Mouse (Mus musculus): ENCODE results near the gene Slc35e3. TPM values are rescaled to one million over a fixed set of nuclear protein-coding genes. Genes with fewer than 3 reads are reported as not detected.
"Not testable (repeated sequence)": the region's sequence is repeated elsewhere in the genome, so short reads cannot be mapped to it uniquely, and the experiment has no call there.

The Slc35e3 gene
- polyA plus RNA-seq, 1 experiment from 2014 or later, result 19.8 TPM

DNA sequence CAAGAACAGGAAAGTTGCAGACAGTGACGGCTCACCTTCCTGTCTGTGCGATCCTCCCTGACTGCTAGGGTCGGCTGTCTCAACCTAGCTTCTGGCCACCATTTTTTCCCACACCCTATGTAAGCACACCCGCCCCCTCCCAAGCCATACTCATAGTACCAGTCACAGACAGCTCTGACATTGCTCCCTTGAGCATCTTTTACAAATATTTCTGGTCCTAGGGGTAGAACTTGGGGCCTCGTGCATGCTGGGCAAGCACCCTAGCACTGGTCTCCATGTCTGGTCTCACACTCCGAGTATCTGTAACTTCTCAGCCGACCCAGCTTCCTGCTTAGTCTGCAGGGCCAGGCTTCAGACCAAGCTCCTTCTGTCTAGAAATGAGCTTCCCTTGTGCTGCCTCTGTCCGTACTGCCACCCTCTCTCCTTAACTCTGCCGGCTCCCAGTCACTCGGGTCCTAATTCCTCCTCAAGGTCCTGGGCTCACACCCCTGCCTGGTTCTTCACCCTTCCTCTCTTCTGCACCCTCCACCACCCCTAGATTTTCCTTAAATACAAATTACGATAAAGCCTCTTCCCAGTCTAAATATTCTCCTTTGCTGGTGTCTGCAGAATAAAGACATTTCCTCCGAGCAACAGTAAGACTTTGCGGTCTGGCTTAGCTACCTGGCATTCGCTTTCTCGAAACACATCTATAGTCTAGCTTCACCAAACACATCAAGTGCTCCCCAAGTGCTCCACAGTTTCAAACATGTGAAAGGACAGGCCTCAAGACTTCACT is 4.3 kb downstream of the Slc35e3 start:
- DNase-seq (ENCODE audit: low spot score) (no peak), ATAC-seq (ENCODE audit: insufficient number of reproducible peaks, low FRiP score, low TSS enrichment, low read depth) (no peak)
- peaks cover 7% of the 10 kb centered on the region; the same call in 1 of the 2 replicates for H3K36me3 ChIP-seq (ENCODE audit: control insufficient read depth, insufficient read depth, low read length)
- no peaks in the 10 kb centered on the region for H3K9me3 ChIP-seq (ENCODE audit: control insufficient read depth, low read length)
- H3K4me3 ChIP-seq (ENCODE audit: low read depth, low read length), result no peak overlapping the region
- H3K27ac ChIP-seq (replicated peaks; ENCODE audit: low read depth, low read length), result no peak overlapping the region
- no peak overlapping the region for H3K9ac ChIP-seq (ENCODE audit: low read length)
- WGBS, result 92% methylated on average over 15 of the region's 15 CpGs
- no peaks in the 10 kb centered on the region; the same call in 1 of the 2 replicates for H3K4me1 ChIP-seq (ENCODE audit: control insufficient read depth, insufficient read depth, low read length)
- no peak overlapping the region for H3K4me2 ChIP-seq (ENCODE audit: low read depth, severe bottlenecking)
- no peaks in the 10 kb centered on the region for H3K27me3 ChIP-seq (ENCODE audit: control insufficient read depth, insufficient read depth, low read length)

DNA sequence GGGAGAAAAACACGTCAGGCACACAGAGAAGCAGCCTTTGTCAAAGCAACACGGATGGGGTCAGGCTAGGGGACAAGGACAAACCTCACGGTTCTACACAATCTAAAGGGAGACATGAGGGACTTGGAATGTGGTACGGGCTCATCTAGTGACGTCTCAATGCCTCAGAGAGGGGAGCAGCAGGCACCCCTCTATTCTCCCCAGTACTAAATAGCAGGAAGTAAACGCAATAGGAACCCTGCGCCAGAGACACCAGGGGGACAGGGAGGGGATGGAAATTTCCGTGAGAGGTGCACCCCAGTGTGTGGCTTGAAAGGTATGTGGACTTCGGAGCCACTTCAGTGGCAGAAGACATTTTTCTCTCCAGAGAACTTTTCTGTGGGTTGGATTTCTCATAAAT is 5.2 kb downstream of the Slc35e3 start:
- Histone ChIP-seq H3K4me1 (ENCODE audit: control insufficient read depth, insufficient read depth, low read length) (no peaks in the 10 kb centered on the region; the same call in 1 of the 2 replicates), H3K9ac (ENCODE audit: low read length) (no peak overlapping the region), H3K36me3 (ENCODE audit: control insufficient read depth, insufficient read depth, low read length) (peaks cover 7% of the 10 kb centered on the region; the same call in 1 of the 2 replicates), H3K9me3 (ENCODE audit: control insufficient read depth, low read length) (no peaks in the 10 kb centered on the region), H3K27ac (replicated peaks; ENCODE audit: low read depth, low read length) (no peak overlapping the region), H3K4me2 (ENCODE audit: low read depth, severe bottlenecking) (no peak overlapping the region), H3K27me3 (ENCODE audit: control insufficient read depth, insufficient read depth, low read length) (no peaks in the 10 kb centered on the region), H3K4me3 (ENCODE audit: low read depth, low read length) (no peak overlapping the region)
- DNase-seq (ENCODE audit: low spot score), result no peak
- ATAC-seq (ENCODE audit: insufficient number of reproducible peaks, low FRiP score, low TSS enrichment, low read depth), result no peak
- 88% methylated on average over 9 of the region's 9 CpGs for WGBS

DNA sequence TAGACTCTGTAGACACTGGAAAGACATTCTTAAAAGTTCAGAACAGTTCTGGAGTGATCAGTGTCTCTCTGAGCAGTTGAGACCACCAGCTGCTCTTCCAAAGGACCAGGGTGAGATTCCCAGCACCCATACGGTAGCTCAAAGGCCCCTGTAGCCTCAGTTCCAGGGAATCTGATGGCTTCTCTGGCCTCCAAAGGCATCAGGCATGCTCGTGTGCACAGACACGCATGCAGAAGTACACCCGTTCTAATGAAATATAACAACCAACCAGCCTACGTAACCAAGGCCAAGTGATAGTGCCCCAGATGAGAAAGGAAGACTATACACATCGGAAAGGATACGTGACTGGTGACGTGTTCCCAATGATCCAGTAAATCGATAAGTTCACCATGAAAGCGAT is 6.0 kb downstream of the Slc35e3 start:
- no peak overlapping the region for H3K27ac ChIP-seq (replicated peaks; ENCODE audit: low read depth, low read length)
- no peak for ATAC-seq (ENCODE audit: insufficient number of reproducible peaks, low FRiP score, low TSS enrichment, low read depth)
- WGBS, result 96% methylated on average over 10 of the region's 10 CpGs
- no peaks in the 10 kb centered on the region; the same call in 1 of the 2 replicates for H3K4me1 ChIP-seq (ENCODE audit: control insufficient read depth, insufficient read depth, low read length)
- H3K36me3 ChIP-seq (ENCODE audit: control insufficient read depth, insufficient read depth, low read length), result peaks cover 7% of the 10 kb centered on the region; the same call in 1 of the 2 replicates
- DNase-seq (ENCODE audit: low spot score), result no peak
- no peak overlapping the region for H3K4me2 ChIP-seq (ENCODE audit: low read depth, severe bottlenecking)
- H3K9me3 ChIP-seq (ENCODE audit: control insufficient read depth, low read length), result no peaks in the 10 kb centered on the region
- no peak overlapping the region for H3K4me3 ChIP-seq (ENCODE audit: low read depth, low read length)
- no peaks in the 10 kb centered on the region for H3K27me3 ChIP-seq (ENCODE audit: control insufficient read depth, insufficient read depth, low read length)
- no peak overlapping the region for H3K9ac ChIP-seq (ENCODE audit: low read length)

DNA sequence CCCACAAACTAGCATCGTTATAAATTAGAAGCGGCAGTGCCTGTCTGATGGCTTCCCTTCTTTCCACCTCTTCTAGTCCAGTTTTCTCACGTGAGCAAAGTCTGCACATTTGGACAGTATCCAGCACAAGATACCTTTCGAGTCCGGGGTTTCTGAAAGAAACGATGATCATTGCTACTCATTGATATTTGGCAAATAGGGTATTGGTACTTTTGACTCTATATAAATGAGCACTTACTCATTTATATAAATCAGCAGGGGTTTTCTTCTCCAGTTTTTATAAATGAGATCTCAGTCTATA is 6.6 kb downstream of the Slc35e3 start:
- H3K36me3 ChIP-seq (ENCODE audit: control insufficient read depth, insufficient read depth, low read length), result peaks cover 7% of the 10 kb centered on the region; the same call in 1 of the 2 replicates
- no peak overlapping the region for H3K4me2 ChIP-seq (ENCODE audit: low read depth, severe bottlenecking)
- no peaks in the 10 kb centered on the region for H3K27me3 ChIP-seq (ENCODE audit: control insufficient read depth, insufficient read depth, low read length)
- no peak overlapping the region for H3K27ac ChIP-seq (replicated peaks; ENCODE audit: low read depth, low read length)
- ATAC-seq (ENCODE audit: insufficient number of reproducible peaks, low FRiP score, low TSS enrichment, low read depth) (no peak), DNase-seq (ENCODE audit: low spot score) (no peak)
- 91% methylated on average over 6 of the region's 6 CpGs for WGBS
- H3K4me3 ChIP-seq (ENCODE audit: low read depth, low read length), result no peak overlapping the region
- H3K9ac ChIP-seq (ENCODE audit: low read length), result no peak overlapping the region
- no peaks in the 10 kb centered on the region; the same call in 1 of the 2 replicates for H3K4me1 ChIP-seq (ENCODE audit: control insufficient read depth, insufficient read depth, low read length)
- H3K9me3 ChIP-seq (ENCODE audit: control insufficient read depth, low read length), result no peaks in the 10 kb centered on the region

DNA sequence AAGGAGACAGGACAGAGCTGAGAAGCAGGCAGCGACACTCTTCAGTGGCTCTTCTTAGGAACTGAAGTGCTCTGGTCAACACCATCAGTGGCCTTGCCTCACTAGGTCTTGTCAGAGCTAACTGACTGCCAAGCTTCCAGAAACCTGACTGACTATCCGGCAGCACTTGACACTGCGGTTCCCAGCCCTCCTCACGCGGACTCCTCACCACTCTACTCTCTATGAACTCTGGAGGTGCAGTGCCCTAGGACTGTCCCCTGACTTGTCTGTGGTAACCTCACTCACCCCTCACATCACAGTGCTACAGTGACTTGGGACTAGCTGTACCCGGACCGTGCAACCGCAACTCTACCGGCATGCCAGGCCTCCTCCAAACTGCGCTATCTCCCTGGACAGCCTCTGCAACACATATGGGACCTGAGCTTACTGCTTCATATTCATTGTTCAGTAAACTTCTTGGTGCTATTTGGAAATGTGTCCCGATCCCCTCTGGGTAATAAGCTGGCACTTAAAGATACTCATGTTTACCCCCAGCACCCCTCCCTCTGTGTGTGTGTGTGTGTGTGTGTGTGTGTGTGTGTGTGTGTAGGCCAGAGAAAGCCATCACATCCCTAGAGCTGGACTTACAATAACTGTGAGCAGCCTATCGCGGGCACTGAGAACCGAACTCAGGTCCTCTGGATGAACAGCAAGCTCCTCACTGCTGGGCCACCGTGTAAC is 7.1 kb downstream of the Slc35e3 start:
- H3K4me3 ChIP-seq (ENCODE audit: low read depth, low read length), result no peak overlapping the region
- 95% methylated on average over 15 of the region's 15 CpGs for WGBS
- DNase-seq (ENCODE audit: low spot score), result no peak
- no peaks in the 10 kb centered on the region for H3K4me1 ChIP-seq (ENCODE audit: control insufficient read depth, insufficient read depth, low read length)
- no peak overlapping the region for H3K27ac ChIP-seq (replicated peaks; ENCODE audit: low read depth, low read length)
- no peak for ATAC-seq (ENCODE audit: insufficient number of reproducible peaks, low FRiP score, low TSS enrichment, low read depth)
- peaks cover 7% of the 10 kb centered on the region; the same call in 1 of the 2 replicates for H3K36me3 ChIP-seq (ENCODE audit: control insufficient read depth, insufficient read depth, low read length)
- H3K9ac ChIP-seq (ENCODE audit: low read length), result no peak overlapping the region
- H3K9me3 ChIP-seq (ENCODE audit: control insufficient read depth, low read length), result no peaks in the 10 kb centered on the region
- H3K27me3 ChIP-seq (ENCODE audit: control insufficient read depth, insufficient read depth, low read length), result no peaks in the 10 kb centered on the region
- no peak overlapping the region for H3K4me2 ChIP-seq (ENCODE audit: low read depth, severe bottlenecking)

DNA sequence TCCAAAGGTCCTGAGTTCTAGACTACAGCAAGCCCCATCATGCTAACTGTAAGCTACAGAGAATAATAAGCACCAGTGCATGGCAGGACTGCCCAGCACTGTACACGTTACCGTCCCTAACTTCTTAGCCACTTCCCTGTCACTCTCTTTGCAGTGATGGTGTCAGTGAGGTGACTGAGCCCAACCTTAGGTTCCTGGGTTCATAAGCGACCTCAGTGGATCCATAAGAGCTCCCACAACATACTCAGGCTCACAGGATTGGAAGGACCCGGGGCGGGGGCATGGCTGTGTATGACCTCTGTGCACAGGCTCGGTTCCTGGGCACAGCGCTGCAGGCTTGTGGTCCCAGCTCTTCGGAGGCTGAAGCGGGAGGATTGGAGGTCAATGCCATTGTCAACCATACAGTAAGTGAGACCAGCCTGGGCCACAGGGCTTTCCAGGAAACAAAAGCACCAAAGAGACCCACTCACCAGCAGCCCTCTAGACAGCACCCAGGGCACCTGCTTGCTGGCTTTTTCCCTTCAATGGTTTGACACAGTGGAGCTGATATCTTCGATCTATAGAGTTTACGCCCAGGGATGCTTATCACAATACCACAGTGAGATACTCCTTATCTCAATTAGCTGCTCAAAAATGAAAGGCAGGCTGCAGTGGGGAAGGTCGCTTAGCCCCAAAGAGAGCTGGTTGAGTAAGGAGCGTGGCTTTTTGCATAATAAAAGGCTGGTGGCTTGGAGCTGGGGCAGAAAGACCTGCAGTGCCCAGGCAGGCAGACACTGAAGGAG is 7.8 kb downstream of the Slc35e3 start:
- Histone ChIP-seq H3K9me3 (ENCODE audit: control insufficient read depth, low read length) (no peaks in the 10 kb centered on the region), H3K36me3 (ENCODE audit: control insufficient read depth, insufficient read depth, low read length) (peaks cover 7% of the 10 kb centered on the region; the same call in 1 of the 2 replicates), H3K4me2 (ENCODE audit: low read depth, severe bottlenecking) (no peak overlapping the region), H3K4me3 (ENCODE audit: low read depth, low read length) (no peak overlapping the region), H3K27me3 (ENCODE audit: control insufficient read depth, insufficient read depth, low read length) (no peaks in the 10 kb centered on the region), H3K27ac (replicated peaks; ENCODE audit: low read depth, low read length) (no peak overlapping the region), H3K9ac (ENCODE audit: low read length) (no peak overlapping the region), H3K4me1 (ENCODE audit: control insufficient read depth, insufficient read depth, low read length) (no peaks in the 10 kb centered on the region)
- DNase-seq (ENCODE audit: low spot score) (no peak), ATAC-seq (ENCODE audit: insufficient number of reproducible peaks, low FRiP score, low TSS enrichment, low read depth) (no peak)
- WGBS, result 92% methylated on average over 13 of the region's 13 CpGs

DNA sequence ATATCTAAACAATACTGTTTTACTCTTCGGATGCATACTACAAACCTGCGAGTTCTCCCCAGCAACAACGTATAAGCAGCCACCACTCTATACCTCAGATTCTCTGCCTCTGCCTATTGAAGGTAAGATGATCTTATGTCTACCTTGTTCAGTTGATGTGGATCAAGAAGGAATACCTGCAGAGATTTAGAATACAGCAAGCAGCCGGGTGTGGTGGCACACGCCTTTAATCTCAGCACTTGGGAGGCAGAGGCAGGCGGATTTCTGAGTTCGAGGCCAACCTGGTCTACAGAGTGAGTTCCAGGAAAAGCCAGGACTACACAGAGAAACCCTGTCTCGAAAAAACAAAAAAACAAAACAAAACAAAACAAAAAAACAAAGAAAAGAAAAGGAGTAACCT is 8.7 kb downstream of the Slc35e3 start:
- not testable (repeated sequence) for H3K27ac ChIP-seq (replicated peaks; ENCODE audit: low read depth, low read length); H3K4me1 ChIP-seq (ENCODE audit: control insufficient read depth, insufficient read depth, low read length); H3K36me3 ChIP-seq (ENCODE audit: control insufficient read depth, insufficient read depth, low read length); H3K27me3 ChIP-seq (ENCODE audit: control insufficient read depth, insufficient read depth, low read length); H3K4me3 ChIP-seq (ENCODE audit: low read depth, low read length); H3K4me2 ChIP-seq (ENCODE audit: low read depth, severe bottlenecking); H3K9me3 ChIP-seq (ENCODE audit: control insufficient read depth, low read length); H3K9ac ChIP-seq (ENCODE audit: low read length); DNase-seq (ENCODE audit: low spot score); ATAC-seq (ENCODE audit: insufficient number of reproducible peaks, low FRiP score, low TSS enrichment, low read depth)
- 94% methylated on average over 8 of the region's 8 CpGs for WGBS

DNA sequence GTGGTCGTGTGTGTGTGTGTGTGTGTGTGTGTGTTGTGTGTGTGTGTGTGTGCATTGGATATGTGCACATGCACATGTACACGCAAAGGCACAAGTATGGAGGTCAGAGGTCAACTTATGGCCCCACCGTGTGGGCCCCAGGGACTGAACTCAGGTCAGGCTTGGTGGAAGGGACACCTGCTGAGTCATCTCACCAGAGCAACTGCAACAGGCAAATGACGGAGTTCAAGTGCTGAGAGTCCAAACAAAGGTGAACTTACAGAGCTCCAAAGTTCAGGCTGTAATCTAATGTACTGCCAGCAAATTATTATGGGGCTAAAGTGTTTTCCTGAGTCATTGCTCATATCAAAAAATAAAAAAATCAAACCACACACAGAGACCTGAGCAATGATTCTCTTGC is 9.1 kb downstream of the Slc35e3 start:
- WGBS, result 86% methylated on average over 4 of the region's 4 CpGs
- Histone ChIP-seq H3K4me1 (ENCODE audit: control insufficient read depth, insufficient read depth, low read length) (no peaks in the 10 kb centered on the region), H3K27me3 (ENCODE audit: control insufficient read depth, insufficient read depth, low read length) (no peaks in the 10 kb centered on the region), H3K9me3 (ENCODE audit: control insufficient read depth, low read length) (no peaks in the 10 kb centered on the region), H3K4me2 (ENCODE audit: low read depth, severe bottlenecking) (no peak overlapping the region), H3K27ac (replicated peaks; ENCODE audit: low read depth, low read length) (no peak overlapping the region), H3K36me3 (ENCODE audit: control insufficient read depth, insufficient read depth, low read length) (peaks cover 7% of the 10 kb centered on the region; the same call in 1 of the 2 replicates), H3K4me3 (ENCODE audit: low read depth, low read length) (no peak overlapping the region), H3K9ac (ENCODE audit: low read length) (no peak overlapping the region)
- ATAC-seq (ENCODE audit: insufficient number of reproducible peaks, low FRiP score, low TSS enrichment, low read depth), result no peak
- DNase-seq (ENCODE audit: low spot score), result no peak

Data from limb, embryonic 11.5 days (tissue).